Mouse (Mus musculus): ENCODE data around the gene Hus1. TPM values are rescaled to one million over a fixed set of nuclear protein-coding genes. Genes with fewer than 3 reads are reported as not detected.

Gene Hus1
- polyA plus RNA-seq, 1 experiment = 1.9 TPM

DNA sequence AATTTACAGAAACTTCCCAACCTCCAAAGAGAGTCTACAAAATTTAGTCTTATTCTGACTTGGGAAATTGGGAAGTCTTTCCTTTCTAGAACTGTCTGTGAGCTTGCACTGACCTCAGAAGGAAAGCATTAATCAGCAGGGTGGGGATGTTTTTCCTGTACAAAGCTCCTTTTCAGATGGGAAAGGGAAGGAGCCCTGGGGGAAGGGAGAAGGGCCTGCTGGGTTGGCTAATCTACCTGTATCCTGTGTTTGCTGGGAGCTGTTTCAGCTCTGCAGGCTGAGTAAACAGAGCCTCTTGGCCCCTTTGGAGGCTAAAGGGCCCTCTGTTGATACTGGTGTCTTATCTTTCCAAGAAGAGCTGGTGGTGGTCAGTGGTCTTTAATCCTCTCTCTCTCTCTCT lies 24.9 kb downstream of the Hus1 start:
- Histone ChIP-seq H3K4me3 (ENCODE audit: low read depth, low read length) (no peak overlapping the region), H3K27ac (ENCODE audit: insufficient read depth, low read depth, low read length) (no peak overlapping the region), H3K27me3 (ENCODE audit: control insufficient read depth, insufficient read depth, low read length) (no peaks in the 10 kb centered on the region), H3K36me3 (ENCODE audit: control insufficient read depth, insufficient read depth, low read length) (no peaks in the 10 kb centered on the region), H3K4me1 (ENCODE audit: control insufficient read depth, insufficient read depth, insufficient read length, low read length) (no peaks in the 10 kb centered on the region)
- TF ChIP-seq CTCF (IDR thresholded peaks at IDR 0.05; ENCODE audit: extremely low read depth, insufficient read length, insufficient replicate concordance, low read depth, low read length) (no peak), POLR2A (IDR thresholded peaks at IDR 0.05; ENCODE audit: low read depth, low read length) (no peak)

DNA sequence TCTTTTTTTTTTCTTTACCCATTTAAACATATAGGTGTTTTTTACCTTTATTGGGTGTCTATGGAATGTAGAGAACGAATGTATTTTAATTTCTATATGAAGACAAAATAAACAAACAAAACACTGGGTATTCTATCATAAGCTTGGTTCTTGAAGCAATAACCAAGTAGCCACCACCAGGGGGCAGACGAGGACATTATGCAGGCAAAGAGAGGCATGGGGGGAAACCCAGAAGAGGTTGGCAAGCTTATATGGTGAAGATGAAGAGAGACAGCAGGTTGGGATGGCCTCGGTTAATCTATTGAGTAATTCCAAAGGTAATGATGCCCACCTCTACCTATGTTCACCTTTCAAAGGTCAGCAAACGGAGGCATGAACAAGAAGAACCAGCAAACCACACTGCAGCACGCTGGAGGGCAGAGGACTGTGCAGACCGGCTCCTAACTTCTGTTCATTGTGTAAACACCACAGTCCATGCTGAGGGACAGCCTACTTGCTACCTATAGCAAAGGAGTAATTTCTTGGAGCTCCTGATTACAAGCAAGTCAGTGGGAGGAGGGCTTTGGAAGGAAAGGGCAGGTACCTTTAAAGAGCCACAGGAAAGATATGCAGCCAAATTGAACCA lies 27.6 kb downstream of the Hus1 start:
- TF ChIP-seq POLR2A (IDR thresholded peaks at IDR 0.05; ENCODE audit: low read depth, low read length) = no peak
- peak; percentile 81; the same call in 1 of the 2 replicates for TF ChIP-seq CTCF (IDR thresholded peaks at IDR 0.05; ENCODE audit: extremely low read depth, insufficient read length, insufficient replicate concordance, low read depth, low read length)
- Histone ChIP-seq H3K27ac (ENCODE audit: insufficient read depth, low read depth, low read length) (no peak overlapping the region), H3K4me3 (ENCODE audit: low read depth, low read length) (no peak overlapping the region), H3K27me3 (ENCODE audit: control insufficient read depth, insufficient read depth, low read length) (no peaks in the 10 kb centered on the region), H3K36me3 (ENCODE audit: control insufficient read depth, insufficient read depth, low read length) (no peaks in the 10 kb centered on the region), H3K4me1 (ENCODE audit: control insufficient read depth, insufficient read depth, insufficient read length, low read length) (no peaks in the 10 kb centered on the region)
- 24% methylated on average over 6 of the region's 6 CpGs for WGBS

DNA sequence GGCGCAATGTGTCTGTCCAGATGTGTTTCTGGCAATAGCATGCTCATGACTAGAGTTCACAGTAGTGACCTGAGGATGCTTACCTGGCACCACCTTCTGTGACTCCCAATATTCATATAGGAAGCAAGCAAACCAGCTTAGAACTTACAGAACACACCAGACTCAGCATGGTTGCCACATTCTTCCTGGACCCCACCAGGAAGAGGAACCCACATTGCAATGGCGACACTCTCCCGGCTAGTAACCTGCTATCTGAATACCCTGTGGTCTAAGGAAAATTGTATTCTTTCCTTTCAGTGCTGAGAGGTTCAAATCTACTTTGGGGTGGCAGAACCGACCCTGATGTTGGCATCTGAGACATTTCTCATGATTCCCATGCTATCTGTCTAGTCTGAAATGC lies 32.8 kb downstream of the Hus1 start:
- Histone ChIP-seq H3K4me1 (ENCODE audit: control insufficient read depth, insufficient read depth, insufficient read length, low read length) (no peaks in the 10 kb centered on the region), H3K27ac (ENCODE audit: insufficient read depth, low read depth, low read length) (no peak overlapping the region), H3K36me3 (ENCODE audit: control insufficient read depth, insufficient read depth, low read length) (no peaks in the 10 kb centered on the region), H3K4me3 (ENCODE audit: low read depth, low read length) (no peak overlapping the region), H3K27me3 (ENCODE audit: control insufficient read depth, insufficient read depth, low read length) (no peaks in the 10 kb centered on the region)
- WGBS = 76% methylated on average over 4 of the region's 4 CpGs
- no peak for TF ChIP-seq POLR2A (IDR thresholded peaks at IDR 0.05; ENCODE audit: low read depth, low read length)
- TF ChIP-seq CTCF (IDR thresholded peaks at IDR 0.05; ENCODE audit: extremely low read depth, insufficient read length, insufficient replicate concordance, low read depth, low read length) = no peak

DNA sequence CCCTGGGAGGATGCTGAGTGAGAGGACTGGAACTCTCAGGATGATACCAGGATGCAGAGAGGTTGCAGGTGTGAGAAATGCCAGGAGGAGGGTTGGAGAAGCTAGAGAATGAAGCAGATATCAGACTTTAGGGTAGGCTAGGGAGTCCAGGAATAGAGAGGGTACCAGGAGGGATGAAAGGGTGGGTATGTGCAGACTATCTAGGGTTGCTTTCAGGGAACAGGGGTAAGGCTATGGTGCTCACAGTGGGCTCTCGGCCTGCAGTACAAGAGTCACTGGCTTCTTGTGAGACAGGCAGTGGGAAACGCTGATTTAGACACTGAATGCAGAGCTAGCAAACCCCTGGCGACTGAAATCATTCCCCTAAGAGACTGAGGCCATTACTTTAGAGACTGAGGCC lies 37.8 kb downstream of the Hus1 start, which contains the start of gene Pkd1l1:
Gene Pkd1l1, minus strand, starts transcription at position 101 of the 400 bp plus-strand sequence.
- Histone ChIP-seq H3K27ac (ENCODE audit: insufficient read depth, low read depth, low read length) (no peak within 1 kb of the TSS), H3K4me3 (ENCODE audit: low read depth, low read length) (no peak within 1 kb of the TSS), H3K4me1 (ENCODE audit: control insufficient read depth, insufficient read depth, insufficient read length, low read length) (no peaks in the 10 kb centered on the region), H3K27me3 (ENCODE audit: control insufficient read depth, insufficient read depth, low read length) (no peaks in the 10 kb centered on the region), H3K36me3 (ENCODE audit: control insufficient read depth, insufficient read depth, low read length) (no peaks in the 10 kb centered on the region)
- no peak for TF ChIP-seq POLR2A (IDR thresholded peaks at IDR 0.05; ENCODE audit: low read depth, low read length)
- no peak for TF ChIP-seq CTCF (IDR thresholded peaks at IDR 0.05; ENCODE audit: extremely low read depth, insufficient read length, insufficient replicate concordance, low read depth, low read length)
- 84% methylated on average over 3 of the region's 3 CpGs for WGBS

DNA sequence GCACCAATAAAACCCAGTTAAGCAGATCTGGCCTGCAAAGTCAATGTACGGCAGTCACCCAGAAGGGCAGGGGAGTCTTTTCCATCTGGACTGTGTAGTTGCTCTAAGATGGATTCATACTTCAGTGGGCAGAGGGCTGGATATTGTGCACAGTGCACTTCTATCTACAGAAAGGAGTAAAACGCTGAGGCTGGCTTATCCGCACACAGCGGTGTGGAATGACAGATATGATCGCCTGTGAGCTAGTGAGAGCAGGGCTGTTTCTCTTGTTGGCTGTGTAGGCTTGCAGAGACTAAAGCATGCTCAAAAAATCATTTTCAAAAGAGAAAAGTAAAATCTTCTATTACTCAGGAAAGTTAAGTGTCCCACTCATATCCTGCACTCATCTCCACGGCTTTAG lies 38.9 kb downstream of the Hus1 start:
- H3K36me3 ChIP-seq (ENCODE audit: control insufficient read depth, insufficient read depth, low read length) = no peaks in the 10 kb centered on the region
- H3K27ac ChIP-seq (ENCODE audit: insufficient read depth, low read depth, low read length) = no peak overlapping the region
- no peaks in the 10 kb centered on the region for H3K27me3 ChIP-seq (ENCODE audit: control insufficient read depth, insufficient read depth, low read length)
- H3K4me1 ChIP-seq (ENCODE audit: control insufficient read depth, insufficient read depth, insufficient read length, low read length) = no peaks in the 10 kb centered on the region
- WGBS = 70% methylated on average over 6 of the region's 6 CpGs
- TF ChIP-seq CTCF (IDR thresholded peaks at IDR 0.05; ENCODE audit: extremely low read depth, insufficient read length, insufficient replicate concordance, low read depth, low read length) (no peak), POLR2A (IDR thresholded peaks at IDR 0.05; ENCODE audit: low read depth, low read length) (no peak)
- no peak overlapping the region for H3K4me3 ChIP-seq (ENCODE audit: low read depth, low read length)

DNA sequence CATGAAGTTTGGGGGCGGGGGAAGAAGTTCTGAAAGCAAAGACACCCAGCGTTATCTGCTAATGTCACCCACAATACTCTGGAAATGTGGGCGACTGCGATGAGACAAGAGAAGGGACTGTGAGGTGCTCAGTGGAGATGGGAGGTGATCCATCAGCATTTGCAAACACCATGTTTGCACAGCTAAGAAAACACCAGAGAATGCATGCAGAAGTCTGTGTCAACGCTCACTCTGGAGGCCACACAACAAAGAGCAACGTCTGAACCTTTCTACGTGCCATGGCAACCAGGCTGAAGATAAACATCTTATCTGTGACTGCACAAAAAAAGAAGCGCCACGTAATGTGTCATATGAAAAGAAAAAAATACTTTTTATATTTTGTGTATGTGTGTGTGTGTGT lies 40.5 kb downstream of the Hus1 start:
- TF ChIP-seq POLR2A (IDR thresholded peaks at IDR 0.05; ENCODE audit: low read depth, low read length) (no peak), CTCF (IDR thresholded peaks at IDR 0.05; ENCODE audit: extremely low read depth, insufficient read length, insufficient replicate concordance, low read depth, low read length) (no peak)
- no peak overlapping the region for H3K4me3 ChIP-seq (ENCODE audit: low read depth, low read length)
- no peak overlapping the region for H3K27ac ChIP-seq (ENCODE audit: insufficient read depth, low read depth, low read length)
- no peaks in the 10 kb centered on the region for H3K36me3 ChIP-seq (ENCODE audit: control insufficient read depth, insufficient read depth, low read length)
- no peaks in the 10 kb centered on the region for H3K27me3 ChIP-seq (ENCODE audit: control insufficient read depth, insufficient read depth, low read length)
- no peaks in the 10 kb centered on the region for H3K4me1 ChIP-seq (ENCODE audit: control insufficient read depth, insufficient read depth, insufficient read length, low read length)
- 42% methylated on average over 9 of the region's 9 CpGs for WGBS

DNA sequence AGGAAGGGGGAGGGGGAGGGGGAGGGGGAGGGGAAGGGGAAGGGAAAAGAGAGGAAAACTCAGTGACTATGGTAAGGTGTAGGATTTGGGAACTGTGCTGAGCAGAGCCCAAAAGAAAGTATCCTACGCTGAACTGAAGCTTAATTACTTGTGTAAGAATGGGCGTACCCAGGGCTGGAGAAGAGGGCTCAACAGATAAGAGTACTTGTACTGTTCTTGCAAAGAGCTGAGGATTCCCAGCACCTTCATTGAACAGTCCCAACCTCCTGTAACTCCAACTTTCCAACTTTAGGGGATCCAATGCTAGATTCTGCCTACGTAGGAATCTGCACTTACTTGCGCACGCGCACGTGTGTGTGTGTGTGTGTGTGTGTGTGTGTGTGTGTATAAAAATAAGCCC lies 42.9 kb downstream of the Hus1 start:
- TF ChIP-seq POLR2A (IDR thresholded peaks at IDR 0.05; ENCODE audit: low read depth, low read length) = no peak
- TF ChIP-seq CTCF (IDR thresholded peaks at IDR 0.05; ENCODE audit: extremely low read depth, insufficient read length, insufficient replicate concordance, low read depth, low read length) = no peak
- H3K4me1 ChIP-seq (ENCODE audit: control insufficient read depth, insufficient read depth, insufficient read length, low read length) = no peaks in the 10 kb centered on the region
- H3K27me3 ChIP-seq (ENCODE audit: control insufficient read depth, insufficient read depth, low read length) = no peaks in the 10 kb centered on the region
- no peak overlapping the region for H3K4me3 ChIP-seq (ENCODE audit: low read depth, low read length)
- no peaks in the 10 kb centered on the region for H3K36me3 ChIP-seq (ENCODE audit: control insufficient read depth, insufficient read depth, low read length)
- 91% methylated on average over 7 of the region's 7 CpGs for WGBS
- H3K27ac ChIP-seq (ENCODE audit: insufficient read depth, low read depth, low read length) = no peak overlapping the region
